Mouse (Mus musculus): ENCODE results near the gene Phc1.

- TF ChIP-seq POLR2A (IDR thresholded peaks at IDR 0.05; ENCODE audit: borderline replicate concordance, extremely low read depth, low read depth, low read length) = no peak
- no peak for TF ChIP-seq CTCF (IDR thresholded peaks at IDR 0.05; ENCODE audit: insufficient read depth, low read length)
Observed at GRCm38 (mm10) chr6:122345731-122346130, 5.4 kb upstream of the Phc1 start.

All from lung, adult 2 months (tissue).